Mouse (Mus musculus): ENCODE results near the gene Olfr591. TPM values are rescaled to one million over a fixed set of nuclear protein-coding genes. Genes with fewer than 3 reads are reported as not detected.
"Not testable (repeated sequence)": the region's sequence is repeated elsewhere in the genome, so short reads cannot be mapped to it uniquely, and the experiment has no call there.

The Olfr591 gene
- total RNA-seq (2021), result not detected
- long read RNA-seq, experiment 1, result 0 reads
- long read RNA-seq, experiment 2, result 0 reads

DNA sequence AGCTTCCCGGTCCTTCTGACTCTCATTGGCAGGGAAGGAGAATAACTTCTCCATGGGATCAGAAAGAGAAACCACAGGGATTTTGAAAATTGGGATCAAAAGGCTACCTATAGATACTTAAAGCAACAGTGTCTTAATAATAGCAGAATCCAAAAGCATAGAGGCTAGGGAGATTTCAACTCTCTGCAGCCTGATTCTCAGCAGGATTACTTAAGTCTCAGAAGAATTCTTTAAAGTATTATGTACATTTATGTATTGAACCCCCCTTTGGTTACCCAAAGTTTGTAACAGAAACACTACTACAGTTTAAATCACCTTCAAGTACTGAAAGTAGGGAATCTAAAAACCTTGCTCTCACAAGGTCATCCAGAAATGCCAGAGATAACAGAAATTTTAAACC, at the start of gene Olfr591:
Gene Olfr591 (minus strand): TSS at position 101 of the 400 bp plus-strand sequence.
- no peak for DNase-seq (ENCODE audit: low spot score in 2 of 2)

DNA sequence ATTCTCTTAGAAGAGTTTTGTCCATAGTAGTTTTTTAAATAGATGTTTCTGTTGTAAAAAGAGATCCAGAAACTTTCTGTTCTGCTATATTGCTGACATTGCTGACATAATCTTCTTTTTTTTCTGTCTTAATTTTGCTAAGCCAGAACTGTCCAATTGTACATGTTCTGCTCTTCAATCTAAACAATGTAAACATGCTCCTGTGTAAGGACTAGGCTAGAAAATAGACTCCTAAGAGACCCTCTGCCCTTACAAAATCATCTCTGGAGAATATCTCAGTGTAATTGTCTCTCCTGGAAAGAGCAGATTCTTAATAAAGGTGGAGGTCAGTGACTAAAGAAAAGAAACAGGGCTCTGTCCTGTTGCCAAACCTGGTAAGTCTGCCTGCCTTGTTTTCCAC, 38.6 kb upstream of the Olfr591 start, which contains the start of gene Olfr594:
Gene Olfr594 (plus strand): TSS at position 301 of the 400 bp plus-strand sequence.
- DNase-seq (ENCODE audit: low spot score in 2 of 2), result no peak

DNA sequence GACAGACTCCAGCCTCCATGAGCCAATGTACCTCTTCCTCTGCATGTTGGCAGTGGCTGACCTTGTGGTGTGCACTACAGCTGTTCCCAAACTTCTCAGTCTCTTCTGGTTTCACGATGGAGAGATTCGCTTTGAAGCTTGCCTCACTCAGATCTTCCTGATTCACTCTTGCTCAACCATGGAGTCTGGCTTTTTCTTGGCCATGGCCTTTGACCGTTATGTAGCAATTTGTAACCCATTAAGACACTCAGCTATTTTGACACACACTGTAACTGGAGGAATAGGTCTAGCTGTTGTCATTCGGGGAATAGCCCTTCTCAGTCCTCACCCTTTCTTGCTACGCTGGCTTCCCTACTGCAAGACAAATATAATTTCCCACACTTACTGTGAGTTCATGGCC, 33.9 kb upstream of the Olfr591 start:
- not testable (repeated sequence) for DNase-seq (ENCODE audit: low spot score in 2 of 2)

GRCm38 (mm10) chr7:103211562-103211961, 33.4 kb upstream of the Olfr591 start, which contains the start of gene Olfr593:
Gene Olfr593 (plus strand): TSS chr7:103211862.
- no peak for DNase-seq (ENCODE audit: low spot score in 2 of 2)

DNA sequence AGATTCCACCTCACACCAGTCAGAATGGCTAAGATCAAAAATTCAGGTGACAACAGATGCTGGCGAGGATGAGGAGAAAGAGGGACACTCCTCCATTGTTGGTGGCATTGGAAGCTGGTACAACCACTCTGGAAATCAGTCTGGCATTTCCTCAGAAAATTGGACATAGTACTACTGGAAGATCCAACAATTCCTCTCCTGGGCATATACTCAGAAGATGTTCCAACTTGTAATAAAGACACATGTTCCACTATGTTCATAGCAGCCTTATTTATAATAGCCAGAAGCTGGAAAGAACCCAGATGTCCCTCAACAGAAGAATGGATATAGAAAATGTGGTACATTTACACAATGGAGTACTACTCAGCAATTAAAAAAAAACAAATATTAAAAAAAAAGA, 6.4 kb upstream of the Olfr591 start, which contains the start of gene Olfr592:
Gene Olfr592 (plus strand): TSS at position 301 of the 400 bp plus-strand sequence.
- DNase-seq (ENCODE audit: low spot score in 2 of 2), result not testable (repeated sequence)

DNA sequence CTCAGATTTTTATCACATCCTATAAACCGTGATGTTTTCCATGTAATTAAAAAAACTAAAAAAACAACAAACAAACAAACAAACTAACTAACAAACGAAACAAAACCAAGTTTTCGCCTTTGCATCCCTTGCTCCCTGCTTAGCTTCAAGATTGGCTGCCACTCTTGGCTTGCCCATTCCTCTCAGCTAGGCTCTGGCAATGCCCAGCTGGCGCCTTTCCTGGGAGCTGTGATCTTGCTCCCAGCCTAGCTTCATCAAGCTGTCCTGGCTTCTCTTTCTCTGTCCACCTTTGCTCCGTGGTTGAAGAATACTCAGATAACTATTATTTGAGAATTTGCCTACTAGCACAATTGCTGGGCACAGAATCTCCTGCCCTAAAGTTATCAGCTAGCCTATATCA, 8.4 kb downstream of the Olfr591 start:
- DNase-seq (ENCODE audit: low spot score in 2 of 2), result no peak

GRCm38 (mm10) chr7:103156256-103156655, 21.9 kb downstream of the Olfr591 start, which contains the start of gene Olfr589:
Gene Olfr589 (minus strand): TSS chr7:103156356.
- no peak for DNase-seq (ENCODE audit: low spot score in 2 of 2)

DNA sequence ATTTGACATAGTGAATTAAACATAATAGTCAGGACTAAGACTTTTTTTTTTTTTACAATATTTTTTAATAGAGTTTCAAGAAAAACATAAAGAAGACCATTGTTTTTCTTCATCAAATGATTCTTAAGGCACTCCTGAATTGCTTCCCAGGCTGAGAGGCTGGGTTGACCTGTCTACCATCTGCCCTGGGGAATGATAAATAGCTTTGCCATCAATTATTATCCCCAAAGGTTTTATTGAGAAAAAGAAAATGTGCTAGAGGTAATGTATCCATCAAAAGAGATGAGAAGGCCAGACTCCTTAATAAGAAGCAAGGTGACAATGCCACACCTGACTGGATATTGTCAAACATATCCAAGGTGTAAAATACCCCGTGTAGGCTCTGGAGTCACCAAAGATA, 37.6 kb downstream of the Olfr591 start, which contains the start of gene Olfr588-ps1:
Gene Olfr588-ps1 (plus strand): TSS at position 301 of the 400 bp plus-strand sequence.
- DNase-seq (ENCODE audit: low spot score in 2 of 2), result no peak

DNA sequence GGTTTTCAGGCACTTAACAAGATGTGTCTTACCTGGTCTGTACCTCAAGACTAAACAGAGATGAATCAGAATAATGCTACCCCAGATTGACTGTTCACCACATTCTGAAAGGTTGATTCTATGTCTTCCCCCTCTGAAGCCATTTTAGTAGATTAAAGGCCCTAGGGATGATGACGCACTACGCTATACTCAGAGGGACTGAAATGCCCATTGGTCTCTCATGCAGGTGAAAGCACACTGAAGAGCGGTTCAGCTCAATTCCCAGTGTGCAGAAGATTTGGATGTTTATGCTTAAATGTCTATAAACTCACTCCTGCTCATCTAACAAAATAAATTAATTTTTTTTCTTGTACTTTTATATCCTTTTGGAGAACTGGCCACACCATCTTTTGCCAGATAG, 52.6 kb downstream of the Olfr591 start, which contains the start of gene Olfr586:
Gene Olfr586 (minus strand): TSS at position 101 of the 400 bp plus-strand sequence.
- no peak for DNase-seq (ENCODE audit: low spot score in 2 of 2)

GRCm38 (mm10) chr7:103119406-103119805, 58.7 kb downstream of the Olfr591 start:
- no peak for DNase-seq (ENCODE audit: low spot score in 2 of 2)

Other genes with a start within 250 kb of the Olfr591 start
- gene Olfr573-ps1, start 235.8 kb downstream of the Olfr591 start, total RNA-seq (2021), result not detected
- not detected for gene Olfr574, start 229.9 kb downstream of the Olfr591 start, total RNA-seq (2021)
- not detected for gene Olfr575, start 219.6 kb downstream of the Olfr591 start, total RNA-seq (2021)
- gene Olfr576, start 215.7 kb downstream of the Olfr591 start, total RNA-seq (2021), result not detected
- not detected for gene Olfr577, start 202.4 kb downstream of the Olfr591 start, total RNA-seq (2021)
- gene Olfr578, start 189.0 kb downstream of the Olfr591 start, total RNA-seq (2021), result not detected
- not detected for gene Olfr582, start 140.3 kb downstream of the Olfr591 start, total RNA-seq (2021)
- not detected for gene Olfr583, start 127.0 kb downstream of the Olfr591 start, total RNA-seq (2021)
- gene Olfr584, start 96.5 kb downstream of the Olfr591 start, total RNA-seq (2021), result not detected
- gene Olfr585, start 80.6 kb downstream of the Olfr591 start, total RNA-seq (2021), result not detected
- gene Olfr586, start 52.7 kb downstream of the Olfr591 start, total RNA-seq (2021), result not detected
- gene Olfr588-ps1, start 37.5 kb downstream of the Olfr591 start, total RNA-seq (2021), result not detected
- gene Olfr589, start 22.0 kb downstream of the Olfr591 start, total RNA-seq (2021), result not detected
- gene Olfr592, start 6.5 kb upstream of the Olfr591 start, total RNA-seq (2021), result not detected
- gene Olfr593, start 33.5 kb upstream of the Olfr591 start, total RNA-seq (2021), result not detected
- not detected for gene Olfr594, start 38.7 kb upstream of the Olfr591 start, total RNA-seq (2021)
- gene Usp17ld, start 74.2 kb upstream of the Olfr591 start, total RNA-seq (2021), result not detected
- gene Olfr596, start 127.3 kb upstream of the Olfr591 start, total RNA-seq (2021), result not detected
- not detected for gene Olfr597, start 138.0 kb upstream of the Olfr591 start, total RNA-seq (2021)
- gene Olfr598, start 145.2 kb upstream of the Olfr591 start, total RNA-seq (2021), result not detected
- gene Olfr599, start 157.6 kb upstream of the Olfr591 start, total RNA-seq (2021), result not detected
- gene Olfr600, start 171.3 kb upstream of the Olfr591 start, total RNA-seq (2021), result not detected
- gene Olfr601, start 184.3 kb upstream of the Olfr591 start, total RNA-seq (2021), result not detected
- not detected for gene Olfr603, start 207.8 kb upstream of the Olfr591 start, total RNA-seq (2021)
- not detected for gene Usp17lc, start 236.7 kb upstream of the Olfr591 start, total RNA-seq (2021)

Data from left cerebral cortex, adult 18-20 months (tissue).